Mouse (Mus musculus) thymus, adult 2 months (tissue): ENCODE data around the gene Mphosph9. TPM values are rescaled to one million over a fixed set of nuclear protein-coding genes. Genes with fewer than 3 reads are reported as not detected.
A peak's percentile ranks its signal among the peaks of the same experiment; 100 is the strongest.

Source experiments
- DNase-seq: peaks from one replicate; pipeline ENCODE4 v3.0.0; 2021
- H3K27ac ChIP-seq: fragments of 200-500 bp; 2 replicates; pipeline ENCODE4 v1.5.1; 2012; ENCODE audit warnings: low read length, control low read depth; ENCODE audit not compliant: control insufficient read depth, insufficient read depth
- H3K27me3 ChIP-seq: fragments of 200-500 bp; 2 replicates; pipeline ENCODE4 v1.6.1; 2012; ENCODE audit warnings: mild to moderate bottlenecking, low read length, moderate library complexity, mixed read lengths; ENCODE audit not compliant: control insufficient read depth, insufficient read depth
- H3K36me3 ChIP-seq: fragments of 200-500 bp; 2 replicates; pipeline ENCODE4 v1.6.1; 2012; ENCODE audit warnings: mild to moderate bottlenecking, low read length, moderate library complexity; ENCODE audit not compliant: control insufficient read depth, insufficient read depth
- H3K4me1 ChIP-seq: fragments of 200-500 bp; replicated peaks from 2 replicates; pipeline ENCODE4 v1.6.1; 2012; ENCODE audit warnings: low read length; ENCODE audit not compliant: control insufficient read depth, insufficient read depth
- H3K4me3 ChIP-seq: fragments of 200-500 bp; 2 replicates; pipeline ENCODE4 v1.5.1; 2012; ENCODE audit warnings: mild to moderate bottlenecking, low read length, control low read depth, moderate library complexity; ENCODE audit not compliant: control insufficient read depth, insufficient read depth
- CTCF ChIP-seq: fragments of 200-500 bp; IDR thresholded peaks from 2 replicates; pipeline ENCODE4 v1.5.1; 2012; ENCODE audit warnings: mild to moderate bottlenecking, control low read depth, low read length, moderate library complexity, borderline replicate concordance; ENCODE audit not compliant: control insufficient read depth, poor library complexity, insufficient read depth; ENCODE audit errors: extremely low read depth
- POLR2A ChIP-seq: fragments of 200-500 bp; IDR thresholded peaks from 2 replicates; pipeline ENCODE4 v1.6.1; 2012; ENCODE audit warnings: mild to moderate bottlenecking, low read length, control low read depth, moderate library complexity; ENCODE audit not compliant: control insufficient read depth, poor library complexity, insufficient read depth; ENCODE audit errors: extremely low read depth
- WGBS: fragments of 180-500 bp; shearing (Covaris S2); methylation state at CpG from one replicate; pipeline ENCODE4 v1.1.7; 2018; 5-methylcytosine and 5-hydroxymethylcytosine counted together
- polyA plus RNA-seq: library from polyadenylated mRNA; depleted of rRNA; stranded (reverse); fragments of >200 nt; gene quantifications from 2 replicates; pipeline ENCODE4 v1.2.3, GENCODE M21; 2012

The Mphosph9 gene
- polyA plus RNA-seq, 1 experiment: 16.2 TPM

DNA sequence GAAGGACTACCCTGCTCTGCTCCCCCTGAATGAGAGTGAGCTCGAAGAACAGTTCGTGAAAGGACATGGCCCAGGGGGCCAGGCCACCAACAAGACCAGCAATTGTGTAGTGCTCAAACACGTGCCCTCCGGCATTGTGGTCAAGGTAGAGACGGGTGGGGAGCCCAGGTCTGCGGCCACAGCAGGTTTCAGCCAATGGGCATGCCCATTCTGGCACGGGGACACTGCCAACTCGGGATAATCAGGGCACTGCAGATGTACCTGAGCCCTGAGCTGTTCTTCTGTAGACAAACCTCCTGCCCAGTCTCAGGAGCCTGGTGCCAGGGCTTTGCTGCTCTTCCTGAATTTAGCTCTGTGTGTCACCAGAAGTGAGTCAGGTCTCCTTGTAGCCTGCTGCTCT lies 11.0 kb upstream of the Mphosph9 start:
- DNase-seq: no peak
- H3K27ac ChIP-seq: no peak overlapping the region
- no peaks in the 10 kb centered on the region for H3K36me3 ChIP-seq
- TF ChIP-seq POLR2A (no peak), CTCF (no peak)
- H3K4me1 ChIP-seq: no peaks in the 10 kb centered on the region; the same call in 1 of the 2 replicates
- no peaks in the 10 kb centered on the region for H3K27me3 ChIP-seq
- WGBS: 96% methylated on average over 8 of the region's 8 CpGs
- no peak overlapping the region for H3K4me3 ChIP-seq

DNA sequence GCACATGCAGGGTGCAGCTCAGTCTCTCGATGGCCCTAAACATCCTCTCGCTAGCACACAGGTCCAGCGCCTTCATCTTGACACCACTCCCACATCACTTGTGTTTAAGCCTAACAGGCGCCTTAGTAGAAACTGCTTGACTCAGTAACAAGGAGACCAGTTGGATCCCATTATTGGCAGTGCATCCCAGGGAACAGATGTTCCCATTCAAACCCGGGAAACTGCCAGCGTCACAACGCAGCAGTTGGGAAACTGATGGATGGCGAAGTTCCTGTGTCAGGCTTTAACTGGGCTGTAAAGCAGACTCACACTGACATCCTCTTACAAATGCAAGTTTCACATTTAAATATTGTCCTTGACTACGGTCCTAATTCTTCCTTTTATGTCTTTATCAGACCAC lies 10.1 kb upstream of the Mphosph9 start:
- Histone ChIP-seq H3K36me3 (no peaks in the 10 kb centered on the region), H3K27ac (no peak overlapping the region), H3K4me1 (no peaks in the 10 kb centered on the region; the same call in 1 of the 2 replicates), H3K4me3 (no peak overlapping the region), H3K27me3 (no peaks in the 10 kb centered on the region)
- 84% methylated on average over 9 of the region's 9 CpGs for WGBS
- TF ChIP-seq CTCF (no peak), POLR2A (no peak)
- DNase-seq: no peak

- TF ChIP-seq POLR2A (no peak), CTCF (no peak)
These were observed 9.3 kb upstream of the Mphosph9 start for GRCm38 (mm10) chr5:124337103-124337502.

DNA sequence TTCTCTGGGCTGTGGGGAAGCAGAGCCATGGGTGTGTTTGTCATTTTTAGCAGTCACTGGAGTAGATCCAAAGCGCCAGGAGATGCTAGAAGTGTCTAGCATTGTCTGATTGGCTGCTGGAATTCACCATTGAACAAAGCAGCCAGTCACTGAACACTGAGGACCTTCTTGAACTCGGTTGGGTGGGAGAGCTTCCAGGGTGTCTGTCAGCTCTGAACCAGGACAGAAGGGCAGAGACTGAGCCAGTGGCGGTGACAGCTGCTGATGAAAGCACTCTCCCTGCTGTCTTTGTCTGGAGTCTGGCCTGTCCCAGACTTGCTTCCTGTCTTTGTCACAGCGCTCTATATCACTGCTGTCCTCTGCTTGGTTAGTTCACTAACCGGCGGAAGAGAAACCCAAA lies 6.6 kb upstream of the Mphosph9 start:
- Histone ChIP-seq H3K36me3 (no peaks in the 10 kb centered on the region), H3K4me3 (no peak overlapping the region), H3K27ac (no peak overlapping the region), H3K27me3 (no peaks in the 10 kb centered on the region), H3K4me1 (no peaks in the 10 kb centered on the region; the same call in 1 of the 2 replicates)
- no peak for DNase-seq
- no peak for TF ChIP-seq POLR2A
- no peak for TF ChIP-seq CTCF
- 89% methylated on average over 6 of the region's 6 CpGs for WGBS

More at GRCm38 (mm10) chr5:124337103-124337502, 9.3 kb upstream of the Mphosph9 start:
- no peak overlapping the region for H3K27ac ChIP-seq
- whole genome bisulfite sequencing: 95% methylated on average over 9 of the region's 9 CpGs
- H3K27me3 ChIP-seq: no peaks in the 10 kb centered on the region
- H3K36me3 ChIP-seq: no peaks in the 10 kb centered on the region
- no peaks in the 10 kb centered on the region; the same call in 1 of the 2 replicates for H3K4me1 ChIP-seq
- no peak overlapping the region for H3K4me3 ChIP-seq
- DNase-seq: no peak

DNA sequence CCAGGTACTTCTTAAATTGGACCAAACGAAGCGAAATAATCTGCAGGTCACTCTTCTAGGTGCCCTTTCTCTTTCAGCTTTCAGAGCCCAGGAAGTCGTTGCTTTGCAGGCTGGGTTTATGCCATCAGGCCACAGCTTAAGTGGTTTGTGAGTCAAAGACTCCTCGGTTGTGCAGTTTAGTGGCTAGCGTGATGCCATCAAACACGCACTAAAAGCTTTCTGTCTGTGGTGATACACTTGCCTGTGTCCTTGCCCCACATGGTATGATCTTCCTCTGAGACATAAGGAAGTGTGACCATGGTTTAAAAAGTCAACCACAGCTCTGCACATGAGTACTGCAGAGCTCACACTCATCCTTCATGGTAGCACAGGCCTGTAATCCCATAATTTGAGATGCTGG lies 2.3 kb upstream of the Mphosph9 start:
- H3K4me1 ChIP-seq: peaks cover 8% of the 10 kb centered on the region
- DNase-seq: no peak
- no peak overlapping the region for H3K27ac ChIP-seq
- H3K36me3 ChIP-seq: no peaks in the 10 kb centered on the region
- WGBS: 31% methylated on average over 6 of the region's 6 CpGs
- H3K27me3 ChIP-seq: no peaks in the 10 kb centered on the region
- TF ChIP-seq CTCF: no peak
- TF ChIP-seq POLR2A: no peak
- H3K4me3 ChIP-seq: no peak overlapping the region

DNA sequence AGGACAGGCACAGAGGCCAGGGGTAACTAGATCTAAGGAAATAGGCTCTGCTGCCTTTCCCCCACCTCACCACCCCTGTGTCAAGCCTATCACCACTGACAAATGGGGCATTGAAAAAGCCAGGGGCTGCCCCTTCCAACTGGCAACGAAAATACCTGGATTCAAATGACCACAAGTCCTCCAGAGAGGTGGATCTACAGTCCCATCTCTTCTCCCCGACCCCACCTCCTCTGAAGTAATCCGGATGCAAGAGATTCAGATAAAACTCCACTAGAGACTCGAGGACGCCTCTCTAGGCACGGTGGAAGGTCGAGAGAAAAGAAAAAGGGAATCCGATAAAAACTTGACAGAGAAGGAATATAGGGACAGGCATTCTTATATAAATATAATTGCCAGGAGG lies 943 bp downstream of the Mphosph9 start:
- Histone ChIP-seq H3K27me3 (no peaks in the 10 kb centered on the region), H3K4me3 (peak overlapping the region; percentile 70), H3K27ac (peak overlapping the region; percentile 36; the same call in 1 of the 2 replicates), H3K36me3 (peaks cover 4% of the 10 kb centered on the region), H3K4me1 (peaks cover 8% of the 10 kb centered on the region)
- DNase-seq: peak; percentile 19
- WGBS: 2% methylated on average over 8 of the region's 8 CpGs
- TF ChIP-seq CTCF: no peak
- TF ChIP-seq POLR2A: no peak

DNA sequence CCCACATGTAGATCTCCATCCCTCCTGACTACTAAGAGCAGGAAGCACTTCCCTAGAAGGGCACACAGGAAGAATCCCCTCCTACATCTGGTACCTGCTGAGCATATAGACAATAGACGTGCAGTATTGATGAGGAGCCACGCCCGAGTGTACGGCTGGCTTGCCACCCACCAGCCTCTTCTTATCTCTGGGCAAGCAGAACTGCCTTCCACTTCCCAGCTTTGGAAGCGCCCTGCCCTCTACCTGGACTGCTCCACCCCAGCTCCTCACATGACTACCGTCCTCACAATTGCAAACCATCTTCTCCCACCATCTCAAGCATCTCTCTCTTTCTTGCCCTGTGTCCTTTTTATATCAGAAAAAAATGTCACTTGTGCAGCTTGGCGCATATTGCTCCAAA lies 10.1 kb downstream of the Mphosph9 start:
- no peak overlapping the region for H3K27ac ChIP-seq
- H3K4me1 ChIP-seq: no peaks in the 10 kb centered on the region
- TF ChIP-seq CTCF (no peak), POLR2A (no peak)
- peaks cover 40% of the 10 kb centered on the region for H3K36me3 ChIP-seq
- DNase-seq: no peak
- WGBS: 97% methylated on average over 7 of the region's 7 CpGs
- H3K27me3 ChIP-seq: no peaks in the 10 kb centered on the region
- no peak overlapping the region for H3K4me3 ChIP-seq
